Mouse (Mus musculus): ENCODE measurements at regions not wholly inside any gene's neighbourhood (a gene's known extent, or its start where the extent isn't known, plus 50 kb on each side); places are given as distances from the start of the nearest gene placed in this dataset.
A peak's percentile ranks its signal among the peaks of the same experiment; 100 is the strongest.

DNA sequence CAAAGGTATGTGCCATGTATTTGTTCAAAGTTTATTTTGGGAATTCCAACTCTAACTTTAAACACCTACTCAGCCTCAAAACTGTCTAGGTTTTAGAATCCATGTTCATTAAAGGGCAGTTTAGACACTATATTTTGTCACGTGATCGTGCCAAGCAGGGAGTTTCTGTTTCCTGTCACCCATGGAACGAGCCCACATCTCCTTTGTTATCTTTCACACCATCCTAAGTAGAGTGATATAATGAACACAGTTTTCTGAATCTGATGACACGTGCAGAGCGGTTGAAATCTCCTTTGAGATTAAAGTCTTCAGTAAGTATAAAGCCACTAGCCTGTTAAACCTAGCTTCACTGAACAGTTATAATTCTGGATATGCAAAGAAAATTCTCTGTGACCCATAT lies 1066.1 kb downstream of the Gsdmc2 start:
- no peak for DNase-seq (ENCODE audit: low read depth, low spot score)

DNA sequence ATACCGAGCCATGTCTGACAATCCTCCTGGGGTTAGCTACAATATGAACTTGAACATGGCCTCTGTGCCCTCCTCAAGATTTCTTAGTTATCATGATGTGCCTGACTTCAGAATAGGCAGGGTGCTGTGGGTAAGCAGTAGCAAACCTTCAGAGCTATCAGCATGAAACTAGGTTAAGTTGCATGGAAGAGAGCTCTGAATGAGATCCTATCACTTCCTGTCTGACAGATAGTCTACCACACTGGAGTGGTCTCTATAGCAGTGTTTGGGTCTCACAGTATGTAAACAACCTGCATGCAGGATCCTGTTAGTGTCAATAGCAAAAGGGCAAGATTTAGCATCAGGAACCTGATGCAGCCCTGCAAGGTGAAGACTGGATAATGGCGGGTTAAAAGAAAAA lies 1092.3 kb downstream of the Gsdmc2 start:
- DNase-seq (ENCODE audit: low read depth, low spot score): no peak

DNA sequence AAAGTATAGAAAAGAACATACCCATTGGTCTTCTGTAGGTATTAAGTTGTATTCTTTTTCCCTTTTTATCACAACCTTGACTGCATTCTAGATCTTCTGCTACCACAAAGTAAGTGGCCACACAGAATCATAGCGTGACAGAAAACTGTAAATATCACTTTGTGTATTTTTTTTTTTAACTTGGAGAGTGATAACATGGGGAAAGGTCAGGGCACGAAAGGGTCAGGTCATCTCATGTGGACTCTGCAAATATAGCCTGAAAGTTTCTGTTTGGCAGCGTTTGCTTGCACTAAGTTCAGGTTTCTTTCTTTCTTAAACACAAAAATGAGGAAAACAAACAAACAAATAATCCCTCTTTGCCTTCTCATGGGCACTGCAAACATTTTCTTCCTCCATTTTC lies 1101.1 kb downstream of the Gsdmc2 start:
- no peak for DNase-seq (ENCODE audit: low read depth, low spot score)

DNA sequence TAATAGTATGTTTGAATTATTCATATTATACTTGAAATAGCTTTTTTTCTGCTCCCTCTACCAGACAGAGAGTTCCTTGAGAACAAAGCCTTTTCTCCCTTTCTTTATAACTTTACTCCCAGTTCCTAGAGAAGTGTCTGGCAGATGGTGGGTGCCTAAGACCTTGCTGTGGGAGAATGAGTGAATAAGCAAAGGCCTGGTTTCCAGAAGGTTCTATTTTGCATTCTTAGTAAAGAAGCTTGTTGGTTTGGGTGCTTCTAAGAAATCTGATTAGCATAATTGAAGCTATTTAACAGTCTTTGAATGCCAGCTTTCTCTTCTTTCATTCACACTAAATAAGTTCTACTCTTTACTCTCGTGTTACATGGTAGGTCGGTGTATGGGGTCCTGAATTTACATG lies 1104.2 kb downstream of the Gsdmc2 start:
- peak; percentile 0 for DNase-seq (ENCODE audit: low read depth, low spot score)

DNA sequence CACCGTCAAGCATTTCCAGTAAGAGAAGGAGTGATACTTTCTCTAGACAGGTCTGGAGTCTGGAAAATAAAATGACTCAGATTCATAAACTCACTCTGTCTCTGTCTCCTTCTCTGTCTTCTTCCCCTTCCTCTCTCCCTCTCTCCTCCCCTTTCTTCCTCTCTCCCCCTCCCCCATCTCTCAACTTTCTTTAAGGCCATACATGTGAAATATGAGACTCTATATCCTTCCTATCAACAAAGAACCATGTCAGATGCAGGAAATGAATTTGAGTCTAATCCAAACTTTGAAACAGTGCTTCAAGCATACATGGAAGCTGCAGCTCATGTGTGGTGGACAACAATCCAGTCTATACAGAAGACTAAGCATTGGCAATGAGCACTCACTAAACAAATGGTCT lies 1109.6 kb downstream of the Gsdmc2 start:
- no peak for DNase-seq (ENCODE audit: low read depth, low spot score)

DNA sequence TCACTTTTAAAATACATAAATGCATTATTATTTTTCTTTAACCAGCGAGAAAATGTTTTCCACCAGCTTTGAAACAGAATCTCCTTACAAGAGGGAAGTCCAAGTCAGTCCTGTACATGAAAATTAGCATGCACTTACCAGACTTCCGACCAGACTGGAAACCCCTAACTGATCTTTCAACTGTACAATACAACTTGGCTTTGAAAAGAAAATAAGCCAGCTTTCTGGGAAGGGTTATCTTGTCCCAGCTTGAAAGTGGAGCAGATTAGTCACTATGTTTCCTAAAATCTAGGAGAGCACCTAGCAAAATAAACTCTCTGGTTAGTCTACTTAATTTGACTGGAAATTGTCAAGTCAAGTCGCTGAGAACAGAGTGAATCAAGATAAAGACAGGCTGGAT lies 1110.1 kb downstream of the Gsdmc2 start:
- no peak for DNase-seq (ENCODE audit: low read depth, low spot score)

DNA sequence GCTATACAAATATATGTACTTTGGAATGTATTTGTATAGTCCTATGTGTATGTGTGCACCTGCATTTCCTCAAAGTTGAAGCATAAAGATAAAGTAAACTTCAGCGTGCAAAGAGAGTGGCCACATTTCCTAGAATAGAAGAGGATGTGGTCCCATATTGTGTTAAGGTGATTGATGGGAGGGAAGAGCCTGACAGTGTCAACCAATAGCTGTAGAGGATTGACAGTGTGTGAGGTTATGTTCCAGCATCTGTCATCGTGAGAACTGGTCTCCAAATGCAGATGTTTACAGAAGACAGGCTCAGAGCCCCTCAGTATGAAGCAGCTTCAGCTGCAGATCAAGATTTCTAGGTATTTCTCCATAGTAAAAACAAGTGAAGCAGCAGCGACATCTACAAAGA lies 1114.5 kb downstream of the Gsdmc2 start:
- no peak for DNase-seq (ENCODE audit: low read depth, low spot score)

DNA sequence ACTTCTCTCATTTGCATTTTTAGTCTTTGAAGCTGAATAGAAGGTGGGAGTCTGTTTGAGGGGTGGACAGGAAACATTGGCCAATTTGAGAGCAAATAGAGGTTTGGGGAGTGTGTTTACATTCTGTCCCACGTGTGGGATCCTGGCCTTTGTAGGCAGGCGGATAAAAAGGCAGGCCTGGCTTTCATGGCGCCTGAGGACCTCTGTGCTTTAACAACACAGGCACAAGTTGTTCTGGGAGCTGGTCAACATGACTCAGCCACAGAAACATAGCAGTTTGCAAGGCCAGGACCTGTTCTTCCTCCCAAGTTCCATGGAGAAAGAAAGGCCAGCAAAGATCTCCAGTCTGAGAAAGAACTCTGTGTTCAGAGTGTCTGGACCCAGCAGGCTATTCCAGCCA lies 1130.7 kb downstream of the Gsdmc2 start:
- no peak for DNase-seq (ENCODE audit: low read depth, low spot score)

DNA sequence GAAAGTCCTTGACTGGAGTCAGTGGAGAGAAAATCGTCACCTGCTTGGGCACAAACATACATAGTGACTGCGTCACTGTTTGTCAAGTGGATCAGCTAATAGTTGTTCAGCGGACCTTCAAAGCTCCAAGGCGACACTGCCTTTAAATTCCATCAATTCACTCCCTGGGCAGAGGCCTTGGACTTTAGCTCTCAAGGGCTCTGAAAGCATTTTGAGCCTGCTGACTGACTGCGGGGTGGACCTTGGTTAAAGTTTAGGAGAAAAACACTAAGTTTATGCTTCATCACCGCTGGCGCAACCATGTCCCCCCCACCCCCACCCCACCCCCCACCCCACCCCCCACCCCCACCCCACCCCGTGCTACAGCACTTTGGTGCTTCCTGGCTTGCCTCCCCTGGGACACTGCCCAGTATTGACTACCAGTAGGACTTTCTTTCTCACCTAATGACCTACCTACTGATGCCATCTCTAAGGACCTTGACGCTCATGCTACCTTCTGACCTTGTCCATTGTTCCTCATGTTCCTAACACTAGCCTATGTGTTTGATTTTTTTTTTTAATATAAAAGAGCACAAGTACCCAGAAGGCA lies 1132.3 kb downstream of the Gsdmc2 start:
- DNase-seq (ENCODE audit: low read depth, low spot score): no peak

DNA sequence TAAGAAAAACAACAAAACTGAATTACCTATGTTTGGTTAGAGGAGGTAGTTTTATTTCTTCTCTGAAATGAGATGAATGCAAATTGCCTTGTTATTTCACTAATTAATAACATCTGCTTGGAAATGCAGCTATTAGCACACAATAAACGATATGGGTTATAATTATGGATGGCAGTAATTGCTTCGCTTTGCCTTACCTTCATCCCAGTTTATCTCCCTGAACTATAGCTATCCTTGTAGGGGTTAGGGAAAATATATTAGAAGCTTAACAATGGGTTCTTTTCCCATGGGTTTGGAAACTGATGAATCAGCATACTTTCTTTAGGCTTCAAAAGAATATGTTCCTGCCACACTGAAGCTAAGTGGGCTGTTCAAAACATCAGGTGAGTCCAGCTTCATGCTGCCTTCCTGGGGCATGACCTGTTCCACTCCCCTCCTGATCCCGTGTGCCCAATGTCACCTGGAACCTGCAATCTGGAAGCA lies 1132.9 kb downstream of the Gsdmc2 start:
- no peak for DNase-seq (ENCODE audit: low read depth, low spot score)

DNA sequence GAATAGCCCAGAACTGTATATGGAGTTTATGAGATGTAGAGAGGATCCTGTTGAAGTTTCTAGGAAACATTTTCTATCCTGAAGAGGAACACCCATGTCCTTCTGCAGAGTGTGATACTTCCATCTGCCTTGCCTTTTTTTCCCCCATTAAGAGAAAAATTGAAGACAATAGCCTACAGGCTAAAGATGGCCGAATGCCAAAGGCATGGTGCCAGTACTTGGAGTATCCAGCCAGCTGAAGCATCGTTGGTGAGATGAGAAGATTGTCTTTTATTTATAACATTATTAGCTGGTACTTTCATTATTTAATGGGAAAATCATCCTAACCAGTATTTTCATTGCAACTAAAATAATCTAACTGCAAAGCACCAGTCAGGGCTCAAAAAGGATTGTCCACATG lies 1135.4 kb downstream of the Gsdmc2 start:
- no peak for DNase-seq (ENCODE audit: low read depth, low spot score)

DNA sequence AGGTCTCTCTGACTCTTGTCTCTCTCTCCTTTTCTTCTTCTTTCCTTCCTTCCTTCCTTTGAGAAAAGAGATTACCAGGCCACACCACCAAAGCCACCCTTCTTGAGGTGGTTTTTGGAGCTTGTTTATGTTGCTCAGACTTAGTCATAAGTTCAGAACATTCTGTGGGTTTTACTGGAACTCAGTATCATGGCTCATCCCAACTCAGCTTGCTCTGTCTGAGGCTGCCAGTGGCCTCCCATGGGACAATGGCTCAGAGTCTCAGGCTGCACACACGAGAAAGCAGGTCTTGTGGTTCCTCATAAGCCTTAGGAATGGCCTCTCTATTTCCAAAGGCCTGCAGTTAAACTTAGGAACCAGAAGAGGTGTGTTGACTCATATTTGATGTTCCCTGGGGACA lies 1146.4 kb downstream of the Gsdmc2 start:
- DNase-seq (ENCODE audit: low read depth, low spot score): no peak

DNA sequence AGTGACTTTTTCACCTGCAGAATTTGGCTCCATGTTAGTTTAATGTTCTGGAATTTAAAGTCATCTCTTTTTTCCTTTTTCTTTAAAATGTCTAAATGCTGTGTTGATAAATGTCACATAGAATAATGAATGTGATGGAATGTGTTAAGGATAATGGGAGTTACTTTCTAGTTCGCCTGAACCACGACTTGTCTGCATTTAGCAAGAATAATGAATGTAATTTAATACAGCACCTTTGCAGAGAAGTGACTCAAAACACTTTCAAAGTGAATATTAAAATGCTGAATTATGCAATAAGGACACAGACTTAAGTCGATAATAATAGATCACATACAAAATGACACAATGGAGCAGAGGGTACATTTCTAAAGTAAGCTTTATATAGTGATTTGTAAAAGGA lies 1150.2 kb downstream of the Gsdmc2 start:
- DNase-seq (ENCODE audit: low read depth, low spot score): no peak

DNA sequence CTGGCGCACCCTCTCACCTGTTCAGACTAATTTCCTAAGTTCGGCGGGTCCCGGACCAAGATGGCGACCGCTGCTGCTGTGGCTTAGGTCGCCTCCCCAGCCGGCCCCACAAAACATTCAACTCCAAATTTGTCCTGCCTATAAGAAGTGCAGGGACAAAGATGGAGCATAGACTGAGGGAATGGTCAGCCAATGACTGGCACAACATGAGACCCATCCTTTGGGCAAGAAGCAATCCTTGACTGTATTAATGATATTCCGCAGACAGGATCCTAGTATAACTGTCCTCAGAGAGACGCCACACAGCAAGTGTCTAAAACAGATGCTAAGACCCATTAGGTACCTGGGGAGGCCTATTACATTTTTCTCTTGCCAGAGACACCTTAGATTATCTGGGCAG lies 1151.3 kb downstream of the Gsdmc2 start:
- DNase-seq (ENCODE audit: low read depth, low spot score): peak; percentile 54

DNA sequence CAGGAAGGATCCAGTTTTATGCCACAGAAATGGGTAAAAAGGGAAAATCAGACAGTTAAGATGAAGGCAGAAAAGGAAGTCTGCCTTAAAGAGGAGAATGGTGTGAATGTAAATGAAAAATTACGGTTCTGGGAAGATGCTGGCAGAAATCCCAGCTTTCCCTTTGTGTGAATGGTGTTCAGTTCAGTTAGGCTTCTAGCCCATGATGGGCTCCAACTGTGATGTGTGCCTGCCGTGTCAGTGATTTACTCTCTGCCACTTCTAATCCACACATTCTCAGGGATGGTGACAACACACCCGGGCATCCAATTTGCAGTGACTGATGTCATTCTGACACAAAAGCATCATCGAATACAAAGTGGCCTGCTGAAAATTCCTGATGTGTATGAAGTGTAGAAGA lies 1171.6 kb downstream of the Gsdmc2 start:
- no peak for DNase-seq (ENCODE audit: low read depth, low spot score)

DNA sequence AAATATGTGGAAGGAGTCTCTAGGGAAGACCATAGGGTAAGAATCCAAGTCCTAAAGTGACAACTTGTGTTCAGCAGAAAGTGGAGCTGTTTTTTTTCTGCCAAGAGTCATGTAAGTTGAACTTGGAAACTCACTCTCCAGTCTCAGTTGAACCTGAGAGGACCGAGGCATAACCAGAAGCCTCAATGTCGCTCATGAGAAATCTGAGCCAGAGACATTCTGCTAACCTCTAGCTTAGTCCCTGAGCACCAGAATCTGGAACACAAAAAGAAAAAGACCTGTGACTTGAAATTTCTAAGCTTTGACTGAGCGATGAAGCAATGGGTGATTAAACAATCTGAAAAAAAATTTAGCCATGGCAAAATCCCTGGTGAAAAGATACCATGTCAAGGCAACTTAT lies 1175.0 kb downstream of the Gsdmc2 start:
- no peak for DNase-seq (ENCODE audit: low read depth, low spot score)

DNA sequence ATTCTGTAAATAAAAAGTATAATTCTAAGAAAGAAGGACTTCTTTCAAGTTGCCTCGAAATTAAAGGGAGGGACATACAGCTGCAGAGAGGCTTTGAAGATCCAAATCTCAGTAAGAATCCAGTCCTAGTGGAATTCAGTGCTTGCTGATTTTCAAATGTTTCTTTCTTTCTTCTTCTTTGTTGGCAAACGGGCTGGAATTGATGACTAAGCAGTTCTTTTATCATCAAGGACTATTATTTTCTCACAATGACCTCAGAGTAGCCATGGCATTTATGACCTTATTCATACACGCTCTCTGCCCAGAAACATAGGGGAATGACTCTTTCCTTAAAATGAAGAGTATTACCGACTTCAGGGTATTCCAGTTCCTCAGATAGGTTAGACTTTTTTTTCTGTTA lies 1185.9 kb downstream of the Gsdmc2 start:
- DNase-seq (ENCODE audit: low read depth, low spot score): no peak

DNA sequence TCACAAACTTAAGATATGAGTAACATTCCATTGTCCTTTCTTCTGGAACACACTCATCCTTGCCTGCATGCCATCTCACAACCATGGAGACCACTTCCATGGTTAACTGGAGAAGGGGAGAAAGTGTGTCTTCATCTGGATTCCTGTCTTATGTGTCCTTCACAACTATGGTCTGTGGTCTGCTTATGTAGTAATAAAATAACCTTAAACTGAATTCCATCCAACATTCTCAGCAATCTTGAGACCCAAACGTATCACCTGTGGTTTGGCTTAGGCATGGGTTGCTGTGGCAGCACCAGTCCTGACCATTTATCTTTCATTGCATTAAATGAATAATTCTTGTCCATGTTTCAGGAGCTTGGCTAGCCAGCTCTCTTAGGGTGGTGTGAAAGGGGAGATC lies 1186.3 kb downstream of the Gsdmc2 start:
- no peak for DNase-seq (ENCODE audit: low read depth, low spot score)

DNA sequence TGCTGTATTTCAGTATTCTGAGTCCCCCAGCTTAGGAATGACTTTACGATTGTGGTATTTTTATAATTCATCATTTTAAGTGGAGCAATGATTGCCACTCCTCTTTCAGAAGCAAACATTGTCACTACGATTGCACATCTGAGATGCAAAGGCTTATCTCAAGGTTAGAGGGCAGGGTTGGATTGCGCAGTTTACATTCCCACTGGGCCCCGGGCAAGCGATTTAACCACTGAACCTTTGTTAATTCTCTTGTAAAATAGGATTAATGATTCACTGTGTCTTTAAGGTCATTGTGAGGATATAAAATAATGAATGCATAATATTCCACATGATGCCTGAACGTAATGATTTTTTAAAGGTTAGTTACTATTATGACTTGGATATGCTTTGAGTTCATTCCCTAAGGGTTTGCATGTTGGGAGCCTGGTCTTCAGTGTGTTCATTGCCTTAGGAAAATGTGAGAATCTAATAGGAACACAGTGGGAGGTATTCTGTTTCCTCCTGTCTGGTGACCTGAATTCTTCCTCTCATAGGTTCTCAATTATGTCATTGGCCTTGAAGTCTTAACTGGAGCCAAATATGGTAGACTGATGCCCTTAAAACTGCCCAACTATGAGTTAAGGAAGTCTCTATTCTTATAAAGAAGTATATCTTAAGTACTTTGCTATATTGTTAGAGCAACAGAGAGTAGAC lies 1198.4 kb downstream of the Gsdmc2 start:
- no peak for DNase-seq (ENCODE audit: low read depth, low spot score)

DNA sequence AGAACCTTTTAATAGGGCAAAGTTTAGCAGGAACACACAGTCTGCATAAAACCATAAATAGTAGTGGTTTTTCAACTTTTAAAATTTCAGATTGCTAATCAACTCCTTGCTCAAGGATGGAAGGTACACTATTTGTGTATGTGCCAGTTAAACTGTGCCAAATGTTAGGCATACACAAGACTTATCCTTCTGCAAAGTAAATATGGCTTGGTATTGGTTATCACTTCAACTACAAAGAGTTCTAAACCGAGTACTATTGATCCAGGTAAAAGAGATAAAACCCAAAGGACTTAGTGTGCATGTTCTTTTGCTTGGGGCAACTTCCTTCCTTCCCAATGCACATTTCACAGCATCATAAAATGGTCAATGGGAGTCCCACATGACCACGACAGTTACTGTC lies 1200.2 kb downstream of the Gsdmc2 start:
- no peak for DNase-seq (ENCODE audit: low read depth, low spot score)

DNA sequence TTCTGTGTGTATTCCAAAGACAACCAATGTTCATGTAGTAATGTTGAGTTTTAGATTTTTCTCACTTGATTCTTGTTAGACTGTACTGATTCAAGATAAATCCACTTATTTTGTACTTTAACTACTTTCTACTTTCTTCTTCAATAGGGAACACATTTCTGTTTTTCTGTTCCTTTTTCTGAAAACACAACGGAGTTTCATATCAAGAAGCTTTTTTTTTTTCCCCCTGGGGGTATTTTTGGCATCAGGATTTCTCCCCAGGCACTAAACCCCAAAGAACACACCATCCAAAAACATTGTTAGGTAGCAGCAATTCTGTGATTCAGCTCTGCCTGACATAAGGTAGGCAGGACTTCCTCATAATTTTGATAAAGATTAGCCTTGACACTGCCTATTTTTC lies 1200.7 kb downstream of the Gsdmc2 start:
- no peak for DNase-seq (ENCODE audit: low read depth, low spot score)

DNA sequence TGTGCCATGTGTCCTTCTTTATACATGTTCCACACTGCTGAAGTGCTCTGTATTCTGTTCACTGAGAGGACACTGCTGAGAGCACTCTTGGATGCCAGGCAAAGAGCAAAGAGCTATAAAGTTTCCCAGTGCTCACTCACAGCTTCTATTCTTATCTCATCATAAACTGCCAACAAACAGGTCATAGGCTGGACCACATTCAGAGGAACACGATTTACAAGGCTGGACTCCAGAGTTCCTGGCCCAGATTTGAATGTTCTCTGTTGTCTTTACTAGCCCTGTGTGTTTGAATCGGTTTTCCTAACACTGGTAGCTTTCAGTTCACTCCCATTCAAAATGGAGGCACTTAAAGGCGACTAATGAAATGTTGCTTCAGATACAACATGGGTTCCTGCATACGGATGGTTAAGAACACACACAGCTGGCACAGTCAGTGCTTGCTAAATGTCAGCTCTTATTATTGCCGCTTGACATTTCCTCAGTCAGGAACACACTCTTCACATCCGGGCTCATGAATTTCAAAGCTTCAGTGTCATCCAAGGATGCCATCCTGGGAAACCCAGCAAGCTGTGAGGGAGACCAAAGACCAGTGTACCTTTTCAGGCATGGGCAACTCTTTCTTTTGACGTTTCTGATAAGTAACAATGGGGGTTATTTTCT lies 1203.8 kb downstream of the Gsdmc2 start:
- no peak for DNase-seq (ENCODE audit: low read depth, low spot score)

DNA sequence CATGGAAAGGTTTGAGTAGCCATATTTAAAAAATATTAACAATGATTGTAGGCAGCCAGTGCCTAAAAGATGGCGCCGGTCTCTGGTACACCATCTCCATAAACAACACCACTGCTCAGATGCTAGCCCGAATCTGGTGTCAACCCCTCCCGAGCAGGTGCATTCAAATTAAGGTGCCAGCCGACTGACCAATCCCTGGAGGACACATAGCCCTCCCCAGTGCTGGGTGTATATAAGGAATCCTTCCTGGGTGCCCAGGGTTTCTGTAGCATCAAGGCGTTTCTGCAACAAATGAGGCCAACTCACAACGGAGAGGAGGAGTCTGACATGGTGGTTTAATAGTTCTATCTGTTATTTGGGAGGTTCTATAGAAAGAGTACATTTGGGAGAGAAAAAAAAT lies 1219.6 kb downstream of the Gsdmc2 start:
- no peak for DNase-seq (ENCODE audit: low read depth, low spot score)

Data from ZHBTc4 (cell line).